Mouse (Mus musculus) kidney, embryonic 15.5 days (tissue): ENCODE measurements around the gene Hnrnpc. TPM values are rescaled to one million over a fixed set of nuclear protein-coding genes. Genes with fewer than 3 reads are reported as not detected.
"Not testable (repeated sequence)": the region's sequence is repeated elsewhere in the genome, so short reads cannot be mapped to it uniquely, and the experiment has no call there.

ENCODE experiments used
- ATAC-seq: fragments of 200-750 bp; cut with Nextera tagmentation; replicated peaks from 2 replicates; pipeline ENCODE4 v1.8.0; 2017; ENCODE audit warnings: moderate TSS enrichment; ENCODE audit not compliant: low FRiP score
- H3K27ac ChIP-seq: fragments of 300-500 bp; sonication (generic); 2 replicates; pipeline ENCODE4 v1.5.1; 2015; ENCODE audit warnings: mild to moderate bottlenecking, inconsistent platforms
- H3K27me3 ChIP-seq: fragments of 300-500 bp; sonication (generic); 2 replicates; pipeline ENCODE4 v1.6.1; 2015; ENCODE audit warnings: inconsistent platforms
- H3K36me3 ChIP-seq: fragments of 300-500 bp; sonication (generic); 2 replicates; pipeline ENCODE4 v1.6.1; 2015; ENCODE audit warnings: inconsistent platforms
- H3K4me1 ChIP-seq: fragments of 300-500 bp; sonication (generic); 2 replicates; pipeline ENCODE4 v1.6.1; 2015; ENCODE audit warnings: inconsistent platforms
- H3K4me2 ChIP-seq: fragments of 300-500 bp; sonication (generic); 2 replicates; pipeline ENCODE4 v1.6.1; 2015; ENCODE audit warnings: moderate library complexity, mild to moderate bottlenecking, inconsistent platforms
- H3K4me3 ChIP-seq: fragments of 300-500 bp; sonication (generic); replicated peaks from 2 replicates; pipeline ENCODE4 v1.5.1; 2015; ENCODE audit warnings: mild to moderate bottlenecking, inconsistent platforms
- H3K9ac ChIP-seq: fragments of 300-500 bp; sonication (generic); 2 replicates; pipeline ENCODE4 v1.6.1; 2015; ENCODE audit warnings: mild to moderate bottlenecking, inconsistent platforms
- H3K9me3 ChIP-seq: fragments of 300-500 bp; sonication (generic); replicated peaks from 2 replicates; pipeline ENCODE4 v1.6.1; 2016; ENCODE audit warnings: inconsistent platforms
- whole genome bisulfite sequencing: fragments of 180-500 bp; shearing (Covaris S2); methylation state at CpG from one replicate; pipeline ENCODE4 v1.1.7; 2015; ENCODE audit warnings: mixed read lengths; 5-methylcytosine and 5-hydroxymethylcytosine counted together
- polyA plus RNA-seq: library from polyadenylated mRNA; unstranded; fragments of >200 nt; fragmentation: Nextera tagmentation; extraction: Ambion mirVana; gene quantifications from 2 replicates; pipeline ENCODE4 v1.2.1, GENCODE M21; 2015

Hnrnpc gene
- polyA plus RNA-seq, 1 experiment from 2014 or later = 682 TPM

GRCm38 (mm10) chr14:52101285-52102157 lies 2.3 kb downstream of the Hnrnpc start:
- no peak overlapping the region for H3K9ac ChIP-seq
- WGBS = 64% methylated on average over 1 of the region's 1 CpGs
- H3K4me3 ChIP-seq = peak overlapping the region; percentile 81
- H3K27ac ChIP-seq = no peak overlapping the region
- peak overlapping the region; percentile 71 for H3K4me2 ChIP-seq
- H3K27me3 ChIP-seq = no peaks in the 10 kb centered on the region
- peaks cover 44% of the 10 kb centered on the region for H3K4me1 ChIP-seq
- peaks cover 25% of the 10 kb centered on the region for H3K36me3 ChIP-seq
- no peaks in the 10 kb centered on the region for H3K9me3 ChIP-seq
- ATAC-seq = no peak

- H3K4me2 ChIP-seq = peak overlapping the region; percentile 71
- 66% methylated on average over 5 of the region's 5 CpGs for WGBS
- peaks cover 38% of the 10 kb centered on the region for H3K4me1 ChIP-seq
- H3K4me3 ChIP-seq = no peak overlapping the region
- peaks cover 37% of the 10 kb centered on the region for H3K36me3 ChIP-seq
- no peak overlapping the region for H3K9ac ChIP-seq
- ATAC-seq = no peak
- no peak overlapping the region for H3K27ac ChIP-seq
- H3K9me3 ChIP-seq = no peaks in the 10 kb centered on the region
- H3K27me3 ChIP-seq = no peaks in the 10 kb centered on the region
Measured at GRCm38 (mm10) chr14:52100170-52100960, 3.5 kb downstream of the Hnrnpc start.

- Histone ChIP-seq H3K4me3 (no peak overlapping the region), H3K9ac (no peak overlapping the region), H3K4me1 (peaks cover 31% of the 10 kb centered on the region), H3K9me3 (no peaks in the 10 kb centered on the region), H3K4me2 (peak overlapping the region; percentile 23), H3K27ac (no peak overlapping the region), H3K27me3 (no peaks in the 10 kb centered on the region), H3K36me3 (peaks cover 44% of the 10 kb centered on the region)
- ATAC-seq = no peak
- 75% methylated on average over 2 of the region's 2 CpGs for WGBS
Measured at GRCm38 (mm10) chr14:52099563-52099962, 4.3 kb downstream of the Hnrnpc start.

GRCm38 (mm10) chr14:52098387-52098786 lies 5.4 kb downstream of the Hnrnpc start:
- not testable (repeated sequence) for H3K27me3 ChIP-seq, H3K27ac ChIP-seq, H3K4me3 ChIP-seq, ATAC-seq, H3K9me3 ChIP-seq, H3K9ac ChIP-seq
- 74% methylated on average over 3 of the region's 3 CpGs for WGBS
- Histone ChIP-seq H3K36me3 (peaks cover 51% of the 10 kb centered on the region), H3K4me2 (0 out of 2 replicates have a peak overlapping the region, but pooled peaks have one; percentile 0), H3K4me1 (peaks cover 28% of the 10 kb centered on the region)

- not testable (repeated sequence) for H3K27ac ChIP-seq, H3K9ac ChIP-seq, ATAC-seq, H3K4me2 ChIP-seq, H3K27me3 ChIP-seq, H3K9me3 ChIP-seq, H3K4me3 ChIP-seq
- 91% methylated on average over 3 of the region's 3 CpGs for WGBS
- Histone ChIP-seq H3K4me1 (peaks cover 24% of the 10 kb centered on the region), H3K36me3 (peaks cover 60% of the 10 kb centered on the region)
Measured at GRCm38 (mm10) chr14:52097191-52097590, 6.6 kb downstream of the Hnrnpc start.

- no peak overlapping the region for H3K4me2 ChIP-seq
- H3K27me3 ChIP-seq = no peaks in the 10 kb centered on the region
- no peaks in the 10 kb centered on the region for H3K9me3 ChIP-seq
- no peak overlapping the region for H3K9ac ChIP-seq
- no peak overlapping the region for H3K27ac ChIP-seq
- peaks cover 71% of the 10 kb centered on the region for H3K36me3 ChIP-seq
- no peak for ATAC-seq
- peaks cover 5% of the 10 kb centered on the region for H3K4me1 ChIP-seq
- no peak overlapping the region for H3K4me3 ChIP-seq
- WGBS = 89% methylated on average over 1 of the region's 1 CpGs
Measured at GRCm38 (mm10) chr14:52094533-52094932, 9.3 kb downstream of the Hnrnpc start.

- ATAC-seq = no peak
- peaks cover 78% of the 10 kb centered on the region for H3K36me3 ChIP-seq
- H3K27ac ChIP-seq = no peak overlapping the region
- no peaks in the 10 kb centered on the region for H3K9me3 ChIP-seq
- no peak overlapping the region for H3K9ac ChIP-seq
- H3K27me3 ChIP-seq = no peaks in the 10 kb centered on the region
- H3K4me2 ChIP-seq = no peak overlapping the region
- H3K4me3 ChIP-seq = no peak overlapping the region
- H3K4me1 ChIP-seq = no peaks in the 10 kb centered on the region
Measured at GRCm38 (mm10) chr14:52083083-52083482, 20.7 kb downstream of the Hnrnpc start.

GRCm38 (mm10) chr14:52071599-52072137 lies 32.2 kb downstream of the Hnrnpc start:
- no peak overlapping the region for H3K27ac ChIP-seq
- H3K27me3 ChIP-seq = no peaks in the 10 kb centered on the region

GRCm38 (mm10) chr14:52066135-52066534 lies 37.7 kb downstream of the Hnrnpc start:
- ATAC-seq = no peak
- Histone ChIP-seq H3K4me1 (no peaks in the 10 kb centered on the region), H3K9ac (no peak overlapping the region), H3K9me3 (no peaks in the 10 kb centered on the region), H3K27ac (no peak overlapping the region), H3K36me3 (peaks cover 6% of the 10 kb centered on the region), H3K4me2 (no peak overlapping the region), H3K4me3 (no peak overlapping the region), H3K27me3 (no peaks in the 10 kb centered on the region)
- WGBS = 50% methylated on average over 4 of the region's 4 CpGs

More at GRCm38 (mm10) chr14:52071599-52072137, 32.2 kb downstream of the Hnrnpc start:
- ATAC-seq = 0 out of 2 replicates have a peak, but pooled peaks have one; percentile 26
- 94% methylated on average over 15 of the region's 15 CpGs for WGBS
- Histone ChIP-seq H3K9me3 (no peaks in the 10 kb centered on the region), H3K4me2 (no peak overlapping the region), H3K36me3 (peaks cover 61% of the 10 kb centered on the region), H3K9ac (no peak overlapping the region), H3K4me3 (no peak overlapping the region), H3K4me1 (no peaks in the 10 kb centered on the region)

GRCm38 (mm10) chr14:52061798-52062197 lies 42.0 kb downstream of the Hnrnpc start:
- H3K36me3 ChIP-seq = no peaks in the 10 kb centered on the region
- ATAC-seq = no peak

GRCm38 (mm10) chr14:52060800-52061199 lies 43.0 kb downstream of the Hnrnpc start:
- no peak overlapping the region for H3K4me2 ChIP-seq
- H3K4me1 ChIP-seq = no peaks in the 10 kb centered on the region
- no peaks in the 10 kb centered on the region for H3K9me3 ChIP-seq
- ATAC-seq = no peak
- no peak overlapping the region for H3K27ac ChIP-seq
- H3K27me3 ChIP-seq = no peaks in the 10 kb centered on the region
- H3K9ac ChIP-seq = no peak overlapping the region
- no peak overlapping the region for H3K4me3 ChIP-seq
- no peaks in the 10 kb centered on the region for H3K36me3 ChIP-seq
- WGBS = 83% methylated on average over 1 of the region's 1 CpGs

More at GRCm38 (mm10) chr14:52061798-52062197, 42.0 kb downstream of the Hnrnpc start:
- Histone ChIP-seq H3K4me1 (no peaks in the 10 kb centered on the region), H3K4me3 (no peak overlapping the region), H3K9ac (no peak overlapping the region), H3K27me3 (no peaks in the 10 kb centered on the region), H3K4me2 (no peak overlapping the region), H3K27ac (no peak overlapping the region), H3K9me3 (no peaks in the 10 kb centered on the region)
- WGBS = 82% methylated on average over 8 of the region's 8 CpGs

- no peak overlapping the region for H3K27ac ChIP-seq
- no peaks in the 10 kb centered on the region for H3K9me3 ChIP-seq
- 54% methylated on average over 4 of the region's 4 CpGs for WGBS
- no peak overlapping the region for H3K4me2 ChIP-seq
- H3K9ac ChIP-seq = no peak overlapping the region
- no peak for ATAC-seq
- H3K36me3 ChIP-seq = no peaks in the 10 kb centered on the region
- H3K27me3 ChIP-seq = no peaks in the 10 kb centered on the region
- no peak overlapping the region for H3K4me3 ChIP-seq
- H3K4me1 ChIP-seq = no peaks in the 10 kb centered on the region
Measured at GRCm38 (mm10) chr14:52059982-52060381, 43.8 kb downstream of the Hnrnpc start.
